Mouse (Mus musculus) CD4-positive, CD25-positive, alpha-beta regulatory T cell, adult 2 months (primary cell): Measurements from ENCODE around the gene Nptx1.

Source experiments
- DNase-seq: peaks from one replicate; pipeline ENCODE4 v3.0.0-alpha.2; 2012; ENCODE audit warnings: low read depth, low spot score

The Nptx1 gene

GRCm38 (mm10) chr11:119547183-119547921 lies at the start of gene Nptx1:
TSS of gene Nptx1 (minus strand) at chr11:119547753.
- peak; percentile 34 for DNase-seq

GRCm38 (mm10) chr11:119593966-119594365 lies 46.4 kb upstream of the Nptx1 start:
- no peak for DNase-seq

- no peak for DNase-seq
Measured at GRCm38 (mm10) chr11:119589242-119589641, 41.7 kb upstream of the Nptx1 start.

GRCm38 (mm10) chr11:119587112-119587511 lies 39.6 kb upstream of the Nptx1 start:
- no peak for DNase-seq

GRCm38 (mm10) chr11:119586511-119586910 lies 39.0 kb upstream of the Nptx1 start:
- no peak for DNase-seq

- no peak for DNase-seq
Measured at GRCm38 (mm10) chr11:119577721-119578120, 30.2 kb upstream of the Nptx1 start.

- DNase-seq = no peak
Measured at GRCm38 (mm10) chr11:119576855-119577254, 29.3 kb upstream of the Nptx1 start.

- DNase-seq = no peak
Measured at GRCm38 (mm10) chr11:119572316-119573010, 24.9 kb upstream of the Nptx1 start.

GRCm38 (mm10) chr11:119566188-119566587 lies 18.6 kb upstream of the Nptx1 start:
- DNase-seq = no peak

GRCm38 (mm10) chr11:119565684-119566083 lies 18.1 kb upstream of the Nptx1 start:
- DNase-seq = peak; percentile 13

GRCm38 (mm10) chr11:119565021-119565420 lies 17.5 kb upstream of the Nptx1 start:
- no peak for DNase-seq

- no peak for DNase-seq
Measured at GRCm38 (mm10) chr11:119564383-119564782, 16.8 kb upstream of the Nptx1 start.

GRCm38 (mm10) chr11:119563166-119563565 lies 15.6 kb upstream of the Nptx1 start:
- no peak for DNase-seq

- no peak for DNase-seq
Measured at GRCm38 (mm10) chr11:119562286-119562685, 14.7 kb upstream of the Nptx1 start.

- DNase-seq = no peak
Measured at GRCm38 (mm10) chr11:119558870-119559610, 11.5 kb upstream of the Nptx1 start.

- DNase-seq = no peak
Measured at GRCm38 (mm10) chr11:119557940-119558869, 10.7 kb upstream of the Nptx1 start.

- DNase-seq = no peak
Measured at GRCm38 (mm10) chr11:119555170-119555569, 7.6 kb upstream of the Nptx1 start.

- no peak for DNase-seq
Measured at GRCm38 (mm10) chr11:119554706-119555105, 7.2 kb upstream of the Nptx1 start.

- DNase-seq = no peak
Measured at GRCm38 (mm10) chr11:119552902-119553802, 5.6 kb upstream of the Nptx1 start.

- DNase-seq = no peak
Measured at GRCm38 (mm10) chr11:119552301-119552700, 4.7 kb upstream of the Nptx1 start.
